Mouse (Mus musculus) heart, embryonic 16.5 days (tissue): ENCODE results near the gene Sik1. TPM values are rescaled to one million over a fixed set of nuclear protein-coding genes. Genes with fewer than 3 reads are reported as not detected.

Experiments
- ATAC-seq: fragments of 200-750 bp; cut with Nextera tagmentation; replicated peaks from 2 replicates; pipeline ENCODE4 v1.8.0; 2017; ENCODE audit warnings: moderate number of reproducible peaks; ENCODE audit not compliant: insufficient read depth, low FRiP score; ENCODE audit errors: extremely low read depth
- H3K27ac ChIP-seq: fragments of 300-500 bp; sonication (generic); 2 replicates; pipeline ENCODE4 v1.5.1; 2014; ENCODE audit warnings: mild to moderate bottlenecking, low read length, control low read depth, moderate library complexity
- H3K27me3 ChIP-seq: fragments of 300-500 bp; sonication (generic); 2 replicates; pipeline ENCODE4 v1.6.1; 2014; ENCODE audit warnings: low read length, mixed read lengths; ENCODE audit not compliant: control insufficient read depth, insufficient read depth
- H3K36me3 ChIP-seq: fragments of 300-500 bp; sonication (generic); 2 replicates; pipeline ENCODE4 v1.6.1; 2014; ENCODE audit not compliant: control insufficient read depth, insufficient read depth
- H3K4me1 ChIP-seq: fragments of 300-500 bp; sonication (generic); 2 replicates; pipeline ENCODE4 v1.6.1; 2014; ENCODE audit warnings: low read length, mixed read lengths; ENCODE audit not compliant: control insufficient read depth, insufficient read depth
- H3K4me2 ChIP-seq: fragments of 300-500 bp; sonication (generic); 2 replicates; pipeline ENCODE4 v1.6.1; 2014; ENCODE audit warnings: low read depth, mild to moderate bottlenecking, control low read depth, low read length
- H3K4me3 ChIP-seq: fragments of 300-500 bp; sonication (generic); 2 replicates; pipeline ENCODE4 v1.5.1; 2014; ENCODE audit warnings: mild to moderate bottlenecking, control low read depth, low read length
- H3K9ac ChIP-seq: fragments of 300-500 bp; sonication (generic); 2 replicates; pipeline ENCODE4 v1.6.1; 2014; ENCODE audit warnings: low read length, control low read depth
- H3K9me3 ChIP-seq: fragments of 300-500 bp; sonication (generic); replicated peaks from 2 replicates; pipeline ENCODE4 v1.6.1; 2016; ENCODE audit warnings: low read length; ENCODE audit not compliant: control insufficient read depth
- WGBS: fragments of 180-500 bp; shearing (Covaris S2); extraction: QIAGEN DNeasy Blood & Tissue Kit; methylation state at CpG from one replicate; pipeline ENCODE4 v1.1.7; 2014; 5-methylcytosine and 5-hydroxymethylcytosine counted together
- polyA plus RNA-seq: library from polyadenylated mRNA; unstranded; fragments of >200 nt; fragmentation: Nextera tagmentation; extraction: Ambion mirVana; gene quantifications from 2 replicates; pipeline ENCODE4 v1.2.1, GENCODE M21; 2015

Gene Sik1
- polyA plus RNA-seq, 1 experiment from 2014 or later, result 13.0 TPM

DNA sequence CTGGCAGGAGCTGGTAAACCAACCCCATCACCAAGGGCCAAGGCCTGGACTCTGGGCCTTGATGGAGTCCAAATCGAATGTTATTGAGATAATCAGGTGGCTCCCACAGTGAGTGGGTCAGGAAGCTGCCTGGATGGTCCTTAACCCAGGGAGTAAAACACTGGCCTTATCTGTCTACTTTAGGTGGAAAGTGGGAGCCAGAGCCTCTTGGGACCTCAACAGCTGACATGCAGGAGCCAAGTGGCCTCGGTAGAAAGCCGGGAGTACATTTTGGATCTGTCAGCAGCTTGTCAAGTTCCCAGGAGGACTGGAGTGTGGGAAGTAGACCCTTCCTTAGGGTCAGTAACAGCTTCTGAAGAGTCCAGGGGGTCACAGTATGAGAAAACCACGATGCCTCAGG lies 59.7 kb downstream of the Sik1 start:
- WGBS, result 30% methylated on average over 4 of the region's 4 CpGs
- no peak overlapping the region for H3K9ac ChIP-seq
- H3K4me3 ChIP-seq, result no peak overlapping the region
- peaks cover 12% of the 10 kb centered on the region for H3K4me1 ChIP-seq
- H3K9me3 ChIP-seq, result no peaks in the 10 kb centered on the region
- ATAC-seq, result no peak
- H3K27ac ChIP-seq, result no peak overlapping the region
- H3K4me2 ChIP-seq, result no peak overlapping the region
- H3K27me3 ChIP-seq, result no peaks in the 10 kb centered on the region; the same call in 1 of the 2 replicates
- no peaks in the 10 kb centered on the region for H3K36me3 ChIP-seq

Other genes with a start within 250 kb of the Sik1 start
- gene Cbs, start 218.6 kb downstream of the Sik1 start, polyA plus RNA-seq, result 0.82 and 0.88 TPM in 2 replicates
- 187 and 204 TPM in 2 replicates for gene U2af1, start 196.9 kb downstream of the Sik1 start, polyA plus RNA-seq
- gene Cryaa, start 178.0 kb downstream of the Sik1 start, polyA plus RNA-seq, result 0.21 TPM in 1 of 2 replicates, not detected in the other
- 27.0 and 32.3 TPM in 2 replicates for gene Rrp1b, start 180.3 kb upstream of the Sik1 start, polyA plus RNA-seq
- 0.13 and 0.20 TPM in 2 replicates for gene Hsf2bp, start 180.5 kb upstream of the Sik1 start, polyA plus RNA-seq